Mouse (Mus musculus): ENCODE measurements around the gene Gm10271. TPM values are rescaled to one million over a fixed set of nuclear protein-coding genes. Genes with fewer than 3 reads are reported as not detected.
A peak's percentile ranks its signal among the peaks of the same experiment; 100 is the strongest.

Gm10271 gene
- total RNA-seq, 2 experiments from 2014 or later: not detected

DNA sequence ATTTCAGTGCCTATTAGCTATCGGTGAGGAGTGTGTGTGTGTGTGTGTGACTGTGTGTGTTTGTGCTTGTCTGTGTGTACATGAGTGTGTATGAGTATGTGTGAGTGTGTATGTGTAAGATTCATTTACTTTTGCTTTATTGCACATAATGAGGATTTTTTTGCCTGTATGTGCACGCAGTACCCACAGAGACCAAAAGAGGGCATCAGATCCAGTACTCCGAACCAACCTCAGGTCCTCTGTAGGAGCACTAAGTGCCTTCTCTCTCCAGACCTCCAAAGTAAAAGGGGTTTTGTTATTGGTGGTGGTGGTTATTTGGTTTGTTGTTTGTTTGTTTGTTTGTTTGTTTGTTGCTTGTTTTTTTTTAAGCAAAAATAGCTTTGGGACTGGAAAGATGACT, 8.5 kb upstream of the Gm10271 start:
- no peak for DNase-seq
- intact Hi-C loops (cut with DNase I; ENCODE audit: low total_unique reads): no loop called here

DNA sequence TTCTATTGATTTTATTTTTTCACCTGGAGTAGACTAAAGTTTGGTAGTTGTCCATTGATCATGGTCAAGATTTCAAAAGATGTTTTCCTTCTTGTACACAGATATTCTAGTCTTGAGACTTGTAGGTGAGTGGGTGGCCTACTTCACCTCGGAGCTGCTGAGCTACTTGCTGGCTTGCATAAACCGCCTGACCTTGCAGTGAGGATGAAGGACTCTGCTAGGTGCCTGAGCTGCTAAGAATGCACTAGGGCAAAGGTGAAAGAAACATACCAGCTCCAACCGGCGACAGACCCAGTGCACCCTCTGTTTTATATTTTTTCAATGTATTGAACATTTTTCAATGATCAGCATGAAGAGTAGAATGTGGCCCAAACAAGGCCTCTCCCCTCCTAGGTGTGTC, 7.9 kb upstream of the Gm10271 start:
- no peak for DNase-seq
- intact Hi-C loops (cut with DNase I; ENCODE audit: low total_unique reads): no loop called here

DNA sequence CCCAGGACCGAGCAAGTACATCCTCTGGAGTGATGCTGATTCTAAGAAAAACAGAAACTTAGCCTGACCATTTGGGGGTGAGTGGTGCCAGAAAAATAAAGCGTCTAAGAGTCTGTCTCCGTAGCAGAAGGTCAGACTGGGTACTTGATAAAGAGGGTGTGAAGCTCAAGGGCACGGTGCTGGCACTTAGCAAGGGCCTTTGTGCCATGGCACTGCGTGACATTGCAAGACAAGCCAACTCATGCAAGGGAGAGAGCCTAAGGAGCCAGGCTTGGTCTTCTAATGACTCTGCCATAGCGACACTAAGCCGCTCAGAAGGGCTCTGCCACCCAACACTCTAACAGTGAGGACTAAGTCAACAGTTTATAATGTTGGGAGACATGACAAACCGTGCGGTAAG, 6.4 kb upstream of the Gm10271 start:
- intact Hi-C loops (cut with DNase I; ENCODE audit: low total_unique reads): loop anchor here (5.0 kb wide), 1 partner anchor 58 kb away; no protein-coding TSS in a partner anchor
- no peak for DNase-seq

GRCm38 (mm10) chr10:116977858-116978257, 5.4 kb upstream of the Gm10271 start:
- DNase-seq: no peak
- intact Hi-C loops (cut with DNase I; ENCODE audit: low total_unique reads): loop anchor here (5.0 kb wide), 1 partner anchor 59 kb away; no protein-coding TSS in a partner anchor

DNA sequence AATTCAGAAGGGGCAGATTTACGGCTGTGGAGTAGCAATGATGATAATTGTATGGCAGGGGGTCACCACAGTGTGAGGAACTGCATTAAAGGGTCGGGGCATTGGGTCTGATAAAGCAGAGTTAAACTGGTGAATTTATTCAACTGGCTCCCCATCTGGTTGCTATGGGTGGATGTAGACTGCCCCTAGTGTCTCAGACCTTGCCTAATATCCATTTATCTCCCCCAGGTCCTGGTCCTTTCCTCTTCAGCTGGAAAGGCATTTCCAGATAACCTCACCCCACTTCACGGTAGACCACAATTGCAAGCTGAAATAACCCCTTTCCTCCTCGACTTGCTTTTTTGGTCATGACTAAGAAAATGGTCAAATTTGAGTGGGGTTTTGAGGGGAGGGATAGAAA, 5.0 kb upstream of the Gm10271 start:
- intact Hi-C loops (cut with DNase I; ENCODE audit: low total_unique reads): loop anchor here (5.0 kb wide), 1 partner anchor 60 kb away; no protein-coding TSS in a partner anchor
- no peak for DNase-seq

DNA sequence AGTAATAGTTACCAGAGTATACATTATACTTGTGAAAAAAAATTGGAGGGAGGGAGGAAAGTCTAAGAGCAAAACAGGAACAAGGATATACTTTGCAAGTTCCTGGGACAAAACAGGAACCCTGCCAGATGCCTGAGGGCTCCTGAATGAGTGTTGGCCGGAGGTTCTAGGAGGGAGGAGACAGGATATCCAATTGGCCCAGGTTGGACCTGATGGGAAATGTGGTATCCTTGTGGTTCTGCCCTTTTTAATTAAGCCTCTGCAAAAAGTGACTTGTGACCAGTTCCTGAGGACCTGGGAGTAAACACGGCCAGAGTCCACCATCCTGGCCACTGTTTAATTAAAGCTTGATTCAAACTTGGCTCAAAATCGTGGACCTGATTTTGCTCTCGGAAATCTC, 3.7 kb downstream of the Gm10271 start:
- intact Hi-C loops (cut with DNase I; ENCODE audit: low total_unique reads): no loop called here
- no peak for DNase-seq

GRCm38 (mm10) chr10:116966065-116966464, 6.3 kb downstream of the Gm10271 start:
- intact Hi-C loops (cut with DNase I; ENCODE audit: low total_unique reads): no loop called here
- DNase-seq: peak; percentile 12

DNA sequence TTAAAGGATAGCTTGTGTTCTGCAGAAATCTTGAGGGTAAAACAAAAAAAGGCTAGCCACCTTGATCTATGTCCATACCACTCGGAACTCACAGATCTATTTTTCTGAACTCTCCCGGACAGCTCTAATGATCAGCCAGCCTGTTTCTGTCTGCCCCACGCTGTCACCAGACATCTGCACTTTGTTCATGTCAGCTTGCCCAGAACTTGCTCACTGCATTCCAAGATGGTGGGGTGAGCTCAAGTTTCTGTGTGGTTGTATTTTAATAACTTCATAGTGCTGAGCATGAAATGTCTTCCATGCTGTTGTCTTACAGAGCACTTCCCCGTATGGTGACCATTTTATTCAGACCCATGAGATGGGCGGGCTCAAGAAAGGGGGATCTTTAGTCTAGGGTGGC, 7.1 kb downstream of the Gm10271 start:
- DNase-seq: no peak
- intact Hi-C loops (cut with DNase I; ENCODE audit: low total_unique reads): no loop called here

DNA sequence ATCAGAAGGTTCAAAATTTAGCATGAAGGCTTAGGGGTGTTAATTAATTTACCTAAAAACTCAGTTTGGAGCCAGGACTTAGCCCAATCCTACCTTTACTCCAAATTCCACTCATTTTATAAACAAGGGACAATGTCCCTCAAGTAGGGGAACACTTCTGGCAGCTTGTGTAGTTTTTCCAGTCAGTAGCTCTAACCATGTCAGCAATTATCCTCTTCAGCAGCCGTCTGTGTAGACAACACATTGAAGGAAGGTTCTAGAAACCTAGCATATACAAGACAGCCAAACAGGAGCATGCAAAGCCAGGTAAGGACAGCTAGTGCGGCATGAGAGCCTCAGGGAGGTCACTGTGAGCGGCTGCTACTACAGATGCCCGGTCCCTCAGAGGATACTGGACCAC, 7.8 kb downstream of the Gm10271 start:
- no peak for DNase-seq
- intact Hi-C loops (cut with DNase I; ENCODE audit: low total_unique reads): no loop called here

DNA sequence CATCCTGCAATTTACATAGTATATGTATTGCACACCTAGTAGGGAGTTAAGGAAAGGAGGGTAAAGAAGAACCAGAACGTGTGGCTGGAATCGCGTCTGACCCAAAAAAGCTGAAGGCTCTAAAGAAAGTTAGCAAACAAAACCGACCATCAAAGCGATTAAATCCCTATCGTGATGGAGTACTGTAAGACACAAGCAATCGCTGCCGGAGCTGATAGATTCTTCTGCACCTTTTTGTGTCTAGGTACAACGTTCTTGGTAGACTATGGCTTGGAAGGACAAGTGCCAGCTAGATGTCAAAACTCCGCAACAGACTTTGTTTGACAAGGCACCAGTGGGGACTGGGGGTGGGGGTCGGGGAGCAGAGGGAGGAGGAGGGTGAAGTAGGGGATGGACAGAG, 8.3 kb downstream of the Gm10271 start:
- intact Hi-C loops (cut with DNase I; ENCODE audit: low total_unique reads): no loop called here

DNA sequence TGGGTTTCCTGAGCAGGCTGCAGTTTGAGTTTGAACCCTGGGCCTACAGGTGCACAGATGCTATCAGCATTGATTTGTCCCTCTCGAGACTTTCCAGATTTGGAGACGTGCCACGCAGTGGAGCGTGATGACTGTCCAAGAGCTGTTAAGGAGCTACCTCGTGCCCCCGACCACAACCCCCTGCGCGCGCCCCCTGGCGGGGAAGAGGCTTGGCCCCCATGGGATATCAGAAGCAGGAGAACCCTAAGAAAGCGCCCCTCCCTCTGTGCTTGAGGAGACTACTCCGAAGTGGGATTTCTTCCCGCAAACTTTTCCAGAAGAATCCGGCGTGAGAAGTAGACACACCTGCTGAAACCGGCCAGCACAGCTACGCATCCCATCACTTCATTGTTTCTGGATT, 9.6 kb downstream of the Gm10271 start:
- DNase-seq: no peak
- intact Hi-C loops (cut with DNase I; ENCODE audit: low total_unique reads): no loop called here

More for the DNA sequence above, 8.3 kb downstream of the Gm10271 start:
- no peak for DNase-seq

DNA sequence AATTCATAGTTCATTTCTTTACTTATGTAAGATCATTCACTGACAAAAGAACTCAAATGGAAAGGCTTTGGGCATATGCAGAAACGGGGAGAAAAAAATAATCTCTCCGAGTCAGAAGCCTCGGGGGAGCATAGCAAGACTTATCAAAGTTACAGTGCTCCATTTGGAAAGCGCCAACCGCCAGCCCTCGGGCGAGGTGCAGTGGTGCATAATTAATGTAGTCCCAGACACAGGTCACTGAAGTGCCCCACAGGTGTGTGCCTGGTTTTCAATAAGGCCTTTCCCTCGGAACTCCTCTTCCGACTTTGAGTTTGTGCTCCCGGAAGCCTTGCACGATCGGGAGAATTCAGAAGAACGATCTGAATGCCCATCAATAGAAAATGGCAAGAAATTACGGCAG, 10.3 kb downstream of the Gm10271 start:
- DNase-seq: no peak
- intact Hi-C loops (cut with DNase I; ENCODE audit: low total_unique reads): no loop called here

- DNase-seq: no peak
- intact Hi-C loops (cut with DNase I; ENCODE audit: low total_unique reads): no loop called here
These were observed 14.4 kb downstream of the Gm10271 start for GRCm38 (mm10) chr10:116957867-116958551.

DNA sequence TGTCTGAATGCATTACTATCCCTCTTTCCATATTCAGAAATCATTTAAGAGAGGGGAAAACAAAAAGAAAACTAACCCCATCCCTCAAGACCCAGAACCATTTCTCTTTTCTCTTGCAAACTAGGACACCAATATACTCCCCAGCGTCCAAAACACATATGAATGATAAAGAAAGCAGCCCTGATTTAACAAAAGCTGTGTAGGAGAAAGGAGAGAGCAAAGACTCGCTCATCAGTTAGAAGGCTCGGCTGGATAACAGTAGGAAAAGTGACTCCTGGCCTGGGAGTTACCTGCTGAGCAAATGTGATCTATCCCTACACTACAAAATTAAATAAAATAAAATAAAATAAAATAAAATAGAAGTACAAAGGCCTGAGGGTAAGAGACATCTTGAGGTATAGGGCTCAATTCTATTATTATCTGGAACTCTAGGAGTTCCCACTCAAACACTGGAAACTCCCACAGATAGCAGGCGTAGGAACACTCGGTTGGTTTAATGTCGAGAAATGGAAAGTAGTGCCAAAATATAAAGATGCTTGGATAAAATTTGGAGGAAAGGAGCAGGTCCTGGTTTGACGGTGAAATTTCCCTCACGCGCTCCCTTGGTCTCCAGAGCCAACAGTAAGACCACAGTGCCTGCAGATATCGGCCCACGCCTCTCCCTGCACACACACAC, 15.8 kb downstream of the Gm10271 start:
- DNase-seq: no peak
- intact Hi-C loops (cut with DNase I; ENCODE audit: low total_unique reads): no loop called here

DNA sequence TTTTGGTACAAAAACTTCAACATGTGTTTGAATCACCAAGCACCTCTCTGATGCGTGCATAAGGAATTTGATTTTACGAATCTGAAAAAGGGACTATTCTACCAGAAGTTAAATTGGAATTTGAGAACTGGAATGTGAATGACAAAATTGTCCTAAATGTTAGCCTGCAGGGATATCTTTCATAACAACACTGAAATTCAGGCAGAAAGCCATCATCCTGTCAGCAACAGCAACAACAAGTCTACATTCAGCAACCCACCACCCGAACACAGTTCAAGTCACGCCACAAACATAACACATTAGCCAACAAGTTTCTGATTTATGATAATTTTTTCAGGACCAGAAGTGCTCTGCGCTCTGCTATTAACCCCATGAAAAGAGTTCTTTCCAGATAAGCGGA, 17.2 kb downstream of the Gm10271 start:
- intact Hi-C loops (cut with DNase I; ENCODE audit: low total_unique reads): no loop called here
- DNase-seq: no peak

- no peak for DNase-seq
- intact Hi-C loops (cut with DNase I; ENCODE audit: low total_unique reads): no loop called here
These were observed 21.5 kb downstream of the Gm10271 start for GRCm38 (mm10) chr10:116950886-116951285.

DNA sequence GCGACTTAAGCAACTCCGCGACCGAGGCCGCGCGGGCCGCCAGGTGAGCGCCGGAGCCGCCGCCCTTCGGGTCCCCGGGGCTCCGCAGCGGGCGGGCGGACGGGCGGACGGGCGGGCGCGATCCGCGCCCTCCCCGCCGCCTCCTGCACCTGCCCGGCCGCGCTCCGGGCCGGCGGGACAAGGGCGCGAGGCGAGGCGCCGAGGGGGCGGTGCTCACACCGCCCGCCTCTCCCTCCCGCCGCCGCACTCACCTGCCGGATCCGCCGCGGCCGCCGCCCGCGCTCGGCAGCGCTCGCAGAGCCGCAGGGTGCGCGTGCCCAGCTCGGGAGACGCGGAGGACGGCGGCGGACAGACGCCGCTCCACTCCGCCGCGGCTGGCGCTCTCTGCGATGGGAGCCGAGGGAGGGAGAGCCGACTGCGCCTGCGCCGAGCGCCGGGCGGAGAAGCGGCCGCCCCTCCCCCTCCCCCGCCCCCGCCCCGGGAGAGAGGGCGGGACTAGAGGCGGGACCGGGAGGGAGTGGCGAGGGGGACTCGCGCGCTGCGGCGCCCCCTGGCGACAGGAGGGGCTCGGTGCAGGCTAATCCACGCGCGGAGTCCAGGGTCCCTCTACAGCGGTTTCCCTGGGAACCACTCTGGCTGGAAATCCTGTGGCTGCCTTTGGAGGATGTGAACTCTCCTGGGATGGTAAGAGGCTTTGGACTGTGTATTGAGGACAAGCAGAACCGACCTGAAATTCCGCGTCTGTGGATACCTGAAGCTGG, 22.2 kb downstream of the Gm10271 start, which contains the start of gene Rab3ip:
Gene Rab3ip, minus strand, starts transcription at position 761 of the 761 bp plus-strand sequence.
- intact Hi-C loops (cut with DNase I; ENCODE audit: low total_unique reads): no loop called here
- peak; percentile 91 for DNase-seq

DNA sequence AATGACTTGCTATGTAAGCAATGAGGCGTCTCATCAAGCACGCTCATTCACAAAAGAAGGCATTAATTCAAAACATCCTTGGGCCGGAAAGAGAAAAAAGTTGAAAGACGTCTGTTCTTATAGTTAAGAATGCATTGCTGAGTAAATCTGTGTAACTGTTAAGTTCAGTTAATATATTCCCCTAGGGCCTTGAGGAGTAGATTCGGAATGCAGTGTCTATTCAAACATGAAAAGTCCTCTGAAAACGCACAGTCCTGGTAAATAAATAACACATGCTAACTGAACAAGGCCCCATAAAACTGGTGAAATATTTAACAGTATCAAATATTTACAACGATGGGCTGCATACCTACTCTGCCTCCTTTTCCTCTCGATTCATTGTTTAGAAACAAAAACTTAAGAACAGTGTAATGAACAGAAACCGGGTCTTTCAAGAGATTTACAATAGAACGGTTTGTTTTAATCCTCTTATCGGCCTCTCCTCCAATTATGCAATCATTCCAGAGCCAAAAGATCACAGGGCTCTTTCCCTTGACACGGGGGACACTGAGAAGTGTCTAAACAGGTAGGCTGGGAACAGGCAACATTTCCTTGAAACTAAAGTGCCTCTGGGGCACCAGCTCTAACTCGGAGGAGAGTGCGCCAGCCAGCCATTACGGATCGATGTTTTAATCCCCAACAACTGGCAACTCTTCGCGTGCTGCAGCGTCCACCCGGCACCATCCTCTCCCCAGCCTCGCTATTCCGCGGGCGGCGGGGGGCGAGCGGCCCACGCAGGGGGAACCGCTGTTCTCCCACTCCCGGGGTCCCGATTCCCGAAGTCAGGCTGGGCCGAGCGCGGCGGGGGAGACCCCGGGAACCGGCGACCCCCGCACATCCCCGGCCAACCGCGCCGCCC, 23.0 kb downstream of the Gm10271 start:
- intact Hi-C loops (cut with DNase I; ENCODE audit: low total_unique reads): no loop called here
- DNase-seq: no peak

DNA sequence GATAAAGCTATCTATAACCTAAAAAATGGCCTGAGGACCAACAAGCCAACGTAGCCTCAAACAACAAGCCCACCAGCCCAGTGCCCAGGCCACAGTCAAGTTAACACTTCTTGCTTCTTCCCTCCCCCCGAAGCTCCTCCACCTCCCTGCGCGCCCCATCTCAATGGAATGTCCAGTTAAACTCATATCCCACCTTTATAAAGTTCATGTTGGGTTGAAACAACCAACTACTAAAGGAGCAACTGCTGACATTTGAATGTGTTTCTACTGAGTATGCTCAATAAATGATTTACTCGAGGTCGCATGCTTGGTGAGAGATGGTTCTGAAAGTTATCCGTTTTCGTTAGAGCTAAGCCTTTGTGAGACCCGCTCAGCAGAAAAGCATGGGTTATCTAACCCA, 24.0 kb downstream of the Gm10271 start:
- DNase-seq: no peak
- intact Hi-C loops (cut with DNase I; ENCODE audit: low total_unique reads): no loop called here

Measured in gastrocnemius, postnatal 14 days (tissue).